Mouse (Mus musculus) bone marrow, adult 2 months (tissue): ENCODE measurements at regions not wholly inside any gene's neighbourhood (a gene's known extent, or its start where the extent isn't known, plus 50 kb on each side); places are given as distances from the start of the nearest gene placed in this dataset.

Source experiments
- H3K27ac ChIP-seq: fragments of 200-500 bp; 2 replicates; pipeline ENCODE4 v1.5.1; 2012; ENCODE audit warnings: low read depth, mild to moderate bottlenecking, control low read depth, inconsistent platforms, low read length; ENCODE audit not compliant: control insufficient read depth, poor library complexity, insufficient read depth
- H3K4me1 ChIP-seq: fragments of 200-500 bp; 2 replicates; pipeline ENCODE4 v1.6.1; 2011; ENCODE audit warnings: low read length; ENCODE audit not compliant: control insufficient read depth, insufficient read depth
- H3K4me3 ChIP-seq: fragments of 200-500 bp; replicated peaks from 2 replicates; pipeline ENCODE3; 2011; ENCODE audit warnings: mild to moderate bottlenecking, low read depth, low read length, control low read depth; ENCODE audit not compliant: control insufficient read depth
- CTCF ChIP-seq: fragments of 200-500 bp; IDR thresholded peaks from 2 replicates; pipeline ENCODE4 v1.5.1; 2011; ENCODE audit warnings: low read length, control low read depth; ENCODE audit not compliant: control insufficient read depth, insufficient read depth
- POLR2A ChIP-seq: fragments of 200-500 bp; IDR thresholded peaks from 2 replicates; pipeline ENCODE4 v1.6.1; 2011; ENCODE audit warnings: low read depth, mild to moderate bottlenecking, control low read depth, low read length, borderline replicate concordance; ENCODE audit not compliant: control insufficient read depth
- WGBS: fragments of 180-500 bp; shearing (Covaris S2); methylation state at CpG from one replicate; pipeline ENCODE4 v1.1.7; 2018; 5-methylcytosine and 5-hydroxymethylcytosine counted together

DNA sequence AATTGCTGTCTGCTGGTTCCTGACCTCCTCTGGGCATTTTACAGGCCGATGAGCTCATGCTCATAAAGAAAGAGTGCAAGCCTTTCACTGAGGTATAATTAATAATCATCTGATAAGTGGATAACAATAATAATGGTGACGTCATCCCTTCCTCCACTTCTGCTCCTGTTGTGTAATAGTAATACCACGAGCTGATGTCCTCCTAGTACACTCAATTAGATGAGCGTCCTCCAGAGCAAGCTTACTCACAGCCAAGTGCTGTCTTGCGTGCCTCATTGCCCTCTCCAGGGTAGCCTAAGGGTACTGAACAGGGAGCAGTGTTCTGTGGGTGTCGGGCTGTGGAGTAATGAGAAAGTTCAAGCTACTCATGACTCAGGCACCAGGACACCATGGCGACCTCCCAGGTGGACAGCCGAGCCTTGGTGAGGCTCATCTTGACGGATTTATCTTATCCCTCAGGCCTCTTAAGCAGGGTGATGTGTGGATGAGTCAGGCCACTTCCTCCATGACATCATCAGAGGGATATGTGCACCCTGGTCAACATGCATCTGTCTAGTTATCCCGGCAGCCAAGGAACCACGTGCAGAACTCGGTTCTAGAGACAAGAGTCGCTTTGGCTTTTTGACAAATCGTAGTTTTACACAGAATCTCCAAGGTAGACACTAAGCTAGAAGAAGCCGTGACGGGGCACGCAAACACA is 135.9 kb upstream of the Tsc22d1 start:
- Histone ChIP-seq H3K4me3 (no peak overlapping the region), H3K27ac (no peak overlapping the region), H3K4me1 (no peaks in the 10 kb centered on the region)
- TF ChIP-seq CTCF (no peak), POLR2A (no peak)
- 80% methylated on average over 17 of the region's 17 CpGs for WGBS

DNA sequence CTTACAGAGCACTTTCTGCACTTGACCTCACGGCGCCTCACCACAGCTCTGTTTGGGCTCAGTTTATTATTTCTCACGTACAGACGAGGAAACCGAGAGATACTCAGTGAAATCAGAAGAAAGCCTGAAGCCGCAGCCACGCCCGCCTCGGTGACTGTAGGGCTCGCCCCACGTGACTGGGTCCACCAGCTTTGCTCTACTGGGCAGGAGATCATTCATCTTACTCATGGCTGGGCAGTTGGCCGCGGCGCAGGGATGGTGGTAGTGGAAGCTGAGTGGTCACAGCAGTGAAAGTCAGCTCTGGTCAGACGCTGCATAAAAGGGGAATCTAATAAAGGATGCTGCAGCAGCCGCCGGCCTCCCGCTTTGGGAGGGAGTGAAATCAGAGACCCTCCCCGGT is 135.2 kb upstream of the Tsc22d1 start:
- no peak overlapping the region for H3K4me3 ChIP-seq
- H3K27ac ChIP-seq: no peak overlapping the region
- no peak for TF ChIP-seq POLR2A
- no peak for TF ChIP-seq CTCF
- 79% methylated on average over 19 of the region's 19 CpGs for WGBS
- no peaks in the 10 kb centered on the region for H3K4me1 ChIP-seq

DNA sequence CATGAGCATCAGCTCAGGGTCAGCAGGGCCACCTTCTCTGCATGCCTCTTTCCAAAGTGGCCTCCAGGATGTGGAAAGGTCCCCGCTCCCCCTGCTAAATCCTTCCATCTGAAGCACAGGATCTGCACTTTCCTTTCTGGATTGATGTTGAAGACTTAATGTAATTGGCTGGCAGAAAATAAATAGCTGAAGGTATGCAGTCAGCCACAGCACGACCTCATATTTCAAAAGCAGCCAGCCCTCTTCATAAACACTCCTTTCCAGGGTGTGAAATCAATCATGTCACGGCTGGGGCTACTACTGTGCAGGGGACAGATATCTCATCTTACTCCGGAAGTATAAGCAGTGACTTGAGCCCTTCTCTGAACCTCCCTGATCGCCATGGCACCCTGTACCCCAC is 132.9 kb upstream of the Tsc22d1 start:
- Histone ChIP-seq H3K4me3 (no peak overlapping the region), H3K27ac (no peak overlapping the region), H3K4me1 (no peaks in the 10 kb centered on the region)
- WGBS: 55% methylated on average over 5 of the region's 5 CpGs
- TF ChIP-seq POLR2A (no peak), CTCF (no peak)

DNA sequence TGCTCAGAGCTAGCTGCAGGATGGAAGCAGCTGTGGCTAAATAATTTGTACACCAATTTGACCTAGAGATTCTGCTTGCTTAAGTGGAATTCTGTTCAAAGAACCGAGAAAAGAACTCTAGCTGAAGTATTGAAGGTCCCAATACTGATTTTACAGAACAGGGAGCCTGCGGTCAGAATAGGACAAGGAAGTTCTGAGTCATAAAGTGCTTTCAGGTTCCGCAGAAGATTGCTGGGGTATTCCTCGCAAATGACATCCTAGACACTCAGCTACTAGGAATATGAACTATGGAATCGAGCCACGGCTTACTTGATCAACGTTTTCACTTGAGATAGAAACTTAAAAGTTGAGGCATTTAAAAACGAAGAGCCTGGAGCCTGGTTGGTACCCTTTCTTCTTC is 127.0 kb upstream of the Tsc22d1 start:
- WGBS: 74% methylated on average over 8 of the region's 8 CpGs
- H3K4me3 ChIP-seq: no peak overlapping the region
- TF ChIP-seq CTCF: no peak
- no peak for TF ChIP-seq POLR2A
- H3K27ac ChIP-seq: no peak overlapping the region
- H3K4me1 ChIP-seq: no peaks in the 10 kb centered on the region

DNA sequence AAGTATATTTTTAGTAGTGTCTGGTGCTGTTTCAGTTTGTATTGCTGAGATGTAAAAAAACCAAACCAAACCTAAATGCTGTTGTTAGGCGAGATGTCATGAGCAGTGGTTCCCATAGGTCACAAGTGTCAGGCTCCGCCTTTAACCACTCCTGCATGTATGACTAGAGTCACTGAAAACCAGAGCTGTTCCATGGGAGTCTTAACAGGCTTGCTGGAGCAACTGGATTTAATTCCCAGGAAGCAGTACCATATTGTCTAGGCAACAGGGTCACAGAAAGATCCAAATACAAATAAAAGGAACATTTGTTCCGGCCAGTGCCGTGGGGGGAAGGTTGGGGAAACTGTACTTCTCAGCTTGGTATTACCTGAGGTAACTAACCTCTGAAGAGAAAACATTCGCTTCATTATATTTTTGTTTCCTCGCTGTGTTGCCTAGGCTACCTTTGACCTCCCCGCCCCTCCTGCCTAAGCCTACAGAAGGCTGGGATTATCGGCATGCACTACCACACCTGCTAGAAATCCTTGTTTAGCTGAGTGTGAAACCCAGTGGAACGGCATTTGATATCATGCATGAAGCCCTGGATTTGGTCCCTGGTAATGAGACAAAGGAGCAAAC is 124.3 kb upstream of the Tsc22d1 start:
- no peak overlapping the region for H3K27ac ChIP-seq
- TF ChIP-seq POLR2A (no peak), CTCF (no peak)
- WGBS: 86% methylated on average over 9 of the region's 9 CpGs
- no peak overlapping the region for H3K4me3 ChIP-seq
- H3K4me1 ChIP-seq: no peaks in the 10 kb centered on the region

- TF ChIP-seq CTCF: no peak
- no peak for TF ChIP-seq POLR2A
Observed at GRCm38 (mm10) chr14:76292211-76292610, 122.5 kb upstream of the Tsc22d1 start.

GRCm38 (mm10) chr14:76295411-76296169 is 119.2 kb upstream of the Tsc22d1 start:
- H3K4me1 ChIP-seq: no peaks in the 10 kb centered on the region
- H3K4me3 ChIP-seq: no peak overlapping the region
- no peak overlapping the region for H3K27ac ChIP-seq
- WGBS: 81% methylated on average over 18 of the region's 18 CpGs
- no peak for TF ChIP-seq CTCF
- no peak for TF ChIP-seq POLR2A

More at GRCm38 (mm10) chr14:76292211-76292610, 122.5 kb upstream of the Tsc22d1 start:
- 56% methylated on average over 4 of the region's 4 CpGs for WGBS
- Histone ChIP-seq H3K27ac (no peak overlapping the region), H3K4me3 (no peak overlapping the region), H3K4me1 (no peaks in the 10 kb centered on the region)

DNA sequence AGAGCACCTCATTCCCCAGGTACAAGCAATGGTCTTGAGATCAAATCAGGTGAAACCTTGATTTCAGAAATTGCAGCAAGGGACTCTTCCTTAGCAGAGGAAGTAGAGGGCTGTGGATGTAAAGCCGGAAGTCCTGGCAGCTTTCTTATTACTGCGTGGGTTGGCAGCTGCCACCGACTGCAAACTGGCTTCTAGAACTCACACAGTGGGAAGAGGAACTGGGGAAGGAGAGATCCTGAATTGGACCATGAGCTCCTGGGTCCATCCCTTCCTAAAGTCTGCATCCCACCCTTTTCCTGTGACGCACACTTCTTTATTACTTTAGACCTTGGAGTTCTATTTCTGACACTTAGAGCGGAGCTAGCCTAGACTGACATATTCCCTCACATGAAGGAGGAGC is 116.9 kb upstream of the Tsc22d1 start:
- TF ChIP-seq CTCF: no peak
- no peak for TF ChIP-seq POLR2A

More for the DNA sequence above, 116.9 kb upstream of the Tsc22d1 start:
- 53% methylated on average over 5 of the region's 5 CpGs for WGBS
- no peak overlapping the region for H3K27ac ChIP-seq
- no peaks in the 10 kb centered on the region for H3K4me1 ChIP-seq
- no peak overlapping the region for H3K4me3 ChIP-seq
